Mouse (Mus musculus): Measurements from ENCODE around the gene Catsper3. TPM values are rescaled to one million over a fixed set of nuclear protein-coding genes. Genes with fewer than 3 reads are reported as not detected.

The Catsper3 gene
- polyA plus RNA-seq, 1 experiment from 2014 or later, result 0.26 TPM

DNA sequence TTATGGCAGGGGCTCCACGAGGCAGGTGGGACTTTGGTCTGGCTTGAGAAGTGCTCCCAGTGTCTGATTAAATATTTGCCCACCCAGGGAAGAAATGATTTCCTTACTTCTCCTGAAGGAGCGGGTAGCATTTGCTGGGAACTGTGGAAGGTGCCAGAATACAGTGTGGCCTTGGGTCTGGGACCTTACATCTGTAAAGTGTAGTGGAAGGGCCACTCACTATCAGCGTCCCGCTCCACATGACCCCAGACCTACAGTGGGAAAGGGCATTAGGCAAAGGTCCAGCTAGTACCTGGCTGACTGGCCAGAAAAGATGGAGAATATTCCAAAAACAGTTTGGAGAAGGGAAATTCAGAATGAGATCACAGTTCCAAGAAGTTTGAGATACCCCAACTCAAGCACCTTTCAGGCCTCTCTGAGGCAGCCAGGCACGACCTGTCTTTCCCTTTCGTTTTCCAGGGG is 43.3 kb downstream of the Catsper3 start:
- Histone ChIP-seq H3K4me1 (peaks cover 21% of the 10 kb centered on the region), H3K27me3 (replicated peaks) (peaks cover 89% of the 10 kb centered on the region), H3K9ac (replicated peaks) (no peak overlapping the region), H3K27ac (replicated peaks) (no peak overlapping the region), H3K4me2 (no peak overlapping the region), H3K36me3 (no peaks in the 10 kb centered on the region), H3K4me3 (replicated peaks) (no peak overlapping the region), H3K9me3 (replicated peaks) (no peaks in the 10 kb centered on the region)
- WGBS, result 1% methylated on average over 6 of the region's 6 CpGs
- no peak for ATAC-seq (ENCODE audit: low FRiP score)

DNA sequence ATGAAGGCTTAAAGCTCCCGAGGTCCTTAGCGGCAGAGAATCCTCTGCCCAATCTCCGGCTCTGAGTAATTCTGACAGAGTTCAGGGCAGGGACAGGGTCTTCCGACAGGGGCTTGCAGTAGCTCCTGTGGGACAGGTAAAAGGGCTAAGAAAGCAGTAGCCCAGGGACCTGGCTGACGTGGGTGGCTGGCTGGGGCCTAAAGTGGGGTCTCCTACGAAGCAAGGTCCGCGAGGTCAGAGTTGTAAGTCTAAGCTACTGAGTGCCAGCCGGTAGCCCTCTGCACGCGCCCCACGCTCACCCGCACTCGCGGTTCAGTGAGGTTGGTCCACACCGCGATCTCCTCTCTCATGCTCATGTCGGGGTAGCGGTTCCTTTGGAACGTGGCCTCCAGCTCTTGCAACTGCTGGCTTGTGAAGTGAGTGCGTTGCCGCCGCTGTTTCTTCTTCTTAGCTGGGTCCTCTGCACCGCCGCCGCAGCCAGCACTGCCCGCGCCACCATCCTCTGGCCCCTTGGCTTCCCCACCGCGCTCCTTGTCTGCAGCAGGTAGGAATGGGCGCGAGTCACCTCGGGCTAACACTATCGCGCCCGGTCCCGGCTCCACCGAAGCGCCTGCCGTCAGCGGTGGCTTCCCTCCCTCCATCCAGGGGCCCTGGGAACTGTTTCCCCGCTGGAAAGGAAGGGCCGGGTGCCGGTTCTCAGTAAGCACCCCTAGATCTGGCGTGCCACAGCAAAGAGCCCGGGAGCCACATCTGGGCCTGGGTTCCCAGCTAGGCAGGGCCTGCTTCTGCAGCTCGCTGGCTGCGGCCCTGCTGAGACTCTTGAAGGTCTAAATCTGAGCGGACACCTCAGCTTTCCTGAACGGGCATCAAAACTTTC is 44.0 kb downstream of the Catsper3 start:
- peaks cover 89% of the 10 kb centered on the region for H3K27me3 ChIP-seq (replicated peaks)

DNA sequence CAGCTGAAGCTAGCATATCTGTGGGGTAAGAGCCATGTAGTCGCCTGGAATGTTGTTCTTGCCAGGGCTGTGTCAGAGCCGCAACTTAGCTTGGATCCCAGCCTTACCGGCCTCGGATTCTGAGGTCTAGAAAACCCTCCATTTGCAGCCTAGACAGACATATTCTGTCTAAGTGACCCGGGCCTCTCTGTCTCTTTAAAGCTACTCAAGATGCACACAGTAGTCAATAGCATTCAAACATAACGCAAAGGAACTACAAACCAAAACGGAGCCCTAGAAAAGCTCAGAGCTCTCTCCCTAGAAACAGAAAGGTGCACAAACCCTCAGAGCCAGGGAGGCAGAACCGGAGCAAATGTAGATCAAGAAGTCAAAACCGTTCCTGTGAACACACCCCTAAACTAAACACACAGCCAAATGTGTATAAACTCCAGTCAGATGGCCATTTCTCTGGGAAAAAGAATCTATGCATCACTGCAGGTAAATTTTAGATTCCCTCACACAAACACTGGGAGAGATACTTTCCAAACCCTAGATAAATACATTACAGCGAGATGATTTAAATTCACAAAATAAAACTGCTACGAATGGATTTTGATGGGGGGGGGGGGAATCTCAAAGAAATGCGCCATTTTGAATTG is 44.8 kb downstream of the Catsper3 start:
- no peak overlapping the region for H3K9ac ChIP-seq (replicated peaks)
- ATAC-seq (ENCODE audit: low FRiP score), result no peak
- no peaks in the 10 kb centered on the region for H3K9me3 ChIP-seq (replicated peaks)
- H3K36me3 ChIP-seq, result no peaks in the 10 kb centered on the region
- peaks cover 21% of the 10 kb centered on the region for H3K4me1 ChIP-seq
- H3K4me3 ChIP-seq (replicated peaks), result no peak overlapping the region
- no peak overlapping the region for H3K4me2 ChIP-seq
- WGBS, result 1% methylated on average over 12 of the region's 12 CpGs
- H3K27me3 ChIP-seq (replicated peaks), result peaks cover 89% of the 10 kb centered on the region
- H3K27ac ChIP-seq (replicated peaks), result no peak overlapping the region

More for the DNA sequence above, 44.0 kb downstream of the Catsper3 start:
- H3K9ac ChIP-seq (replicated peaks), result no peak overlapping the region
- H3K9me3 ChIP-seq (replicated peaks), result no peaks in the 10 kb centered on the region
- no peak overlapping the region for H3K4me3 ChIP-seq (replicated peaks)
- no peak overlapping the region for H3K27ac ChIP-seq (replicated peaks)
- under 1% methylated on average over 50 of the region's 50 CpGs for WGBS
- no peak for ATAC-seq (ENCODE audit: low FRiP score)
- H3K4me1 ChIP-seq, result peaks cover 21% of the 10 kb centered on the region
- H3K36me3 ChIP-seq, result no peaks in the 10 kb centered on the region
- H3K4me2 ChIP-seq, result no peak overlapping the region

DNA sequence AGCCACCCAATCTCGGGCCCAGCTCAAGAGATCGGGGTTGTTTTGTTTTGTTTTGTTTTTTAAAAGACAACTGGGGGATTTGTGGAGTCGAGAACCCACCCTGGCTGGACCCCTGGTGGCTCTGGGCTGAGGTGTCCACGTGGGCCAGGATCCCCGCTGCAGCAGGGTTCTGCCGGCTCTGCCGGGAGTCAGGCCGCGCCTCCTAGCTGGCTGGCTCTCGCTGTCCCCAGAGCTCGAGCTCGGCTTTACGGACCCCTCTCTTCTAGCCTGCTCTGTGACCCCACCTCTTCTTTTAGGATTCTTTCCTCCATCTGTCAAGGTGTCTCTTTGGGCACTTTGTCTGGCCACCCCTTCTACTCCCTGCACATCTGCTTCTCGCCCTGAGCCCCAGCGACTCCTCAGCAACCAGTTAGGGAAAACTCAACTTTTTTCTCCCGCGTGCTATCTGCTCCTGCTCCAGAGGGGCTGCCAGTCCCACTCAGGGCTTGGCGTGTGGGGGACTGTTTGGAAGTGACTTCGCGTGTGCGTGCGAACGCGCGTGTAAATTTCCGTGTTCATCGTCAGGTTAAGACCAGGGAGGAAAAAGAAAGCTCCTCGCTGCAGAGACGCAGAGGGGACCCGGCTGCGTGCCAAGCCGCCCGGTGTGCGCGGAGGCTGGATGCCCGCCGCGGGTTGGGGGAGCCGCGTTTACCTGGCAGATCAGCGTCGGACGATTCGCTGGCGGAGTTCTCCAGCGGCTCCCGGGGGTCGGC is 45.9 kb downstream of the Catsper3 start:
- under 1% methylated on average over 48 of the region's 48 CpGs for WGBS
- 0 out of 2 replicates have a peak overlapping the region, but pooled peaks have one; percentile 14 for H3K4me3 ChIP-seq (replicated peaks)

DNA sequence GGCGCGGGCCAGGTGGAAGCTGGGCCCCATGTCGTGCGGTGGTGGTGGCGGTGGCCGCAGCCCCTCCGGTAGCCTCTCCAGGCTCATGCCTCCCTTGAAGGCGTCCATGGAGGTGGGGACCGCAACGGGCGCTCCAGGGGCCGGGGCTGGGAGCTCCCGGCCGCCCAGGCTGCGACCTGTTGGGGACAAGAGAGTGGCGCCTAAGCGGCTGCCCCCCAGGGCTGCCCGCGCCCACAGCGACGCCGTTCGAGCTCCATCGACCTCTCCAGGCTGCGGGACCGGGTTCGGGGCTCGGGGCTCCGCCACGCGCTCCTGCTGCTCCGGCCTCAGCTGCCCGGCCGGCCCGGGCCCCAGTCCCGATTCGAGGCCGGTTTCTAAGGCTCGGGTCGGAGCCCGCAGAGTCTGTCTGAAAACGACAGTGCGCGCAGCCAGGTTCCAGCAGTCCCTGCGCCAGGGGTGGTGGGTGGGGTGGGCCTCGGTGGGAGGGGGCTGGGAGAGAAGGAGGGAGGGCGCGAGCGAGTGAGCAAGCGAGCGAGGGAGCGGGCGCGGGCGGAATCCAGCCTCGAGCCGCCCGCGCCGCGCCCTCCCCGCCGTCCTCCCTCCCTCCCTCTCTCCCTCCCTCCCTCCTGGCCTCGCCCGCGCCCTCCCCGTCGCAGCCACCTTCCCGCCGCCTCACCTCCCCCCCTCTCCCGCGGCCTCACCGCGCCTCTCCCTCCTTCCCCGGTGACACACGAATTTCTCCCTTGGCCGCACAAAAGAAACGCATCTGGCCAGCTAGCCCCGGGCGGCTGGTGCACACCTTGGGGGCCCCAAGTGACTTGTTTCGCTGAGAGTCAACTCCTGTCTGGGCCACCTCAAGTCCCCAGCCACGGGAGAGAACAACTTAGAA is 46.7 kb downstream of the Catsper3 start:
- Histone ChIP-seq H3K9me3 (replicated peaks) (no peaks in the 10 kb centered on the region), H3K27ac (replicated peaks) (no peak overlapping the region), H3K4me1 (peaks cover 21% of the 10 kb centered on the region), H3K4me3 (replicated peaks) (peak overlapping the region; percentile 14; the same call in 1 of the 2 replicates), H3K36me3 (no peaks in the 10 kb centered on the region), H3K27me3 (replicated peaks) (peaks cover 89% of the 10 kb centered on the region), H3K4me2 (peak overlapping the region; percentile 27), H3K9ac (replicated peaks) (no peak overlapping the region)
- under 1% methylated on average over 57 of the region's 82 CpGs for WGBS
- ATAC-seq (ENCODE audit: low FRiP score), result no peak

More for the DNA sequence above, 45.9 kb downstream of the Catsper3 start:
- no peaks in the 10 kb centered on the region for H3K9me3 ChIP-seq (replicated peaks)
- peak overlapping the region; percentile 27 for H3K4me2 ChIP-seq
- no peaks in the 10 kb centered on the region for H3K36me3 ChIP-seq
- H3K9ac ChIP-seq (replicated peaks), result no peak overlapping the region
- H3K27ac ChIP-seq (replicated peaks), result no peak overlapping the region
- peaks cover 89% of the 10 kb centered on the region for H3K27me3 ChIP-seq (replicated peaks)
- ATAC-seq (ENCODE audit: low FRiP score), result no peak
- peaks cover 20% of the 10 kb centered on the region for H3K4me1 ChIP-seq

DNA sequence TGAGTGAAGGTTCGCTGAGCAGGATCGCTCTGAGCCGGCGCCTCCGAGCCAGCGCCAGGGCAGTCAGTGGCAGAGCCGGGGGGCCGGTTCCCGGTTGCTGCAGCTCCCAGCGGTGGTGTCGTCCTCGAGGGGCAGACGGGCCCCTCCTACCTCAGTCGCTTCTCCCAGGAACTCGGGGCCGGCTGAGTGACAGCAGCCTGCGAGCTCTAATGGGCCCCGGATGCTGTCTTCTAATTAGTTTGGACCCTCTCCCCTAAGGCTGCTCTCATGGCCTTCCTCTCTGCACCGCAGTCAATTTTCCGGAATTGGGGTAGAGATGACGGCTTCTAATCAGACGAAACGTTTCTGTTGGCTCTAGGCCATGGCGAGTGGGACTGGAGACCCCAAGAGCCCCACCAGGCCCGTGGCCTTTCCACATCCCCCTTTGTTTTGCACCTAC is 47.4 kb downstream of the Catsper3 start:
- H3K4me3 ChIP-seq (replicated peaks), result no peak overlapping the region
- H3K4me2 ChIP-seq, result peak overlapping the region; percentile 27; the same call in 1 of the 2 replicates

DNA sequence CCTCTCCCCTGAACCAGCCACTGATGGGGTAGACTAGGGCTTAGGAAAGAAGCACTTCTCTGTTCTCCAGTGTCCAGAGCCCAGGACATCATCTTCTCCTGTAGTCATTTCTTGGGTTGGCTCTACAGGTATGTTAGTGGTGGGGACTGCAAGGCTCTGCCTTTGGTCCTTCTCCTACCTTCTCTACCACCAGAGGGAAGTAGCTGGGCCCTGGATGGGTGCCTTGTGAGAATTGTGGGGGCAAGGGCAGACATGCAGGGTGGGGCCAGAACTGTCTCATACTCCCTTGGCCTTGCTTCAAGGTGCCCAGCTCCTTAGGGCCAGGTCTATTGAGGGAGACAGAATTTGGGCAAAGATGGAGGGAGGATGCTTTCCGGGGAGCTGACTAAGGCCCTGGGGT is 48.2 kb downstream of the Catsper3 start:
- 23% methylated on average over 1 of the region's 1 CpGs for WGBS
- Histone ChIP-seq H3K4me2 (no peak overlapping the region), H3K4me1 (peaks cover 20% of the 10 kb centered on the region), H3K4me3 (replicated peaks) (no peak overlapping the region), H3K27ac (replicated peaks) (no peak overlapping the region), H3K36me3 (no peaks in the 10 kb centered on the region), H3K9me3 (replicated peaks) (no peaks in the 10 kb centered on the region), H3K27me3 (replicated peaks) (peaks cover 95% of the 10 kb centered on the region), H3K9ac (replicated peaks) (no peak overlapping the region)
- ATAC-seq (ENCODE audit: low FRiP score), result no peak

More for the DNA sequence above, 47.4 kb downstream of the Catsper3 start:
- WGBS, result 1% methylated on average over 25 of the region's 25 CpGs
- Histone ChIP-seq H3K9me3 (replicated peaks) (no peaks in the 10 kb centered on the region), H3K27ac (replicated peaks) (no peak overlapping the region), H3K27me3 (replicated peaks) (peaks cover 91% of the 10 kb centered on the region), H3K9ac (replicated peaks) (no peak overlapping the region), H3K36me3 (no peaks in the 10 kb centered on the region), H3K4me1 (peaks cover 20% of the 10 kb centered on the region)
- ATAC-seq (ENCODE audit: low FRiP score), result no peak

DNA sequence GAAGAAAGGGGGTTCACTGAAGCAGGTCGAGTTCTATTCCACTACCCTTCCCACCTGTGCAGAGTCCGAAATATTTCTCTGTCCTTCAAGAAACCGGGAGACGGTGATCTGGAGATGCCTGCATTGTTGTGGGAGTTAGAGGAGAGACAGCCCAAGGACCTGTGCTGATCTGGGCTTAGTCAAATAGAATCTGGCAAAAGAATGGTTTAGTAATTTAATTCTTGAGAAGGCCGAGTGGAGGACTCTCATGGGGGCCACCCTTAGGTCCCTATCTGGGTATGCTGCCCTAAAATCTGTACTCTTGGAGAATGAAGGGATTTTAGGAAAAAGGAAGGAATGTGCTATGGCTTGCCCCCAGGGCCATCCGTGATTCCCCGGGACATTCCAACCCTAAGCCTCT is 49.6 kb downstream of the Catsper3 start:
- H3K27me3 ChIP-seq (replicated peaks), result peaks cover 97% of the 10 kb centered on the region
- no peak overlapping the region for H3K4me2 ChIP-seq
- H3K9ac ChIP-seq (replicated peaks), result no peak overlapping the region
- no peaks in the 10 kb centered on the region for H3K36me3 ChIP-seq
- no peaks in the 10 kb centered on the region for H3K9me3 ChIP-seq (replicated peaks)
- ATAC-seq (ENCODE audit: low FRiP score), result no peak
- no peak overlapping the region for H3K4me3 ChIP-seq (replicated peaks)
- WGBS, result 3% methylated on average over 7 of the region's 7 CpGs
- no peak overlapping the region for H3K27ac ChIP-seq (replicated peaks)
- peaks cover 20% of the 10 kb centered on the region for H3K4me1 ChIP-seq

DNA sequence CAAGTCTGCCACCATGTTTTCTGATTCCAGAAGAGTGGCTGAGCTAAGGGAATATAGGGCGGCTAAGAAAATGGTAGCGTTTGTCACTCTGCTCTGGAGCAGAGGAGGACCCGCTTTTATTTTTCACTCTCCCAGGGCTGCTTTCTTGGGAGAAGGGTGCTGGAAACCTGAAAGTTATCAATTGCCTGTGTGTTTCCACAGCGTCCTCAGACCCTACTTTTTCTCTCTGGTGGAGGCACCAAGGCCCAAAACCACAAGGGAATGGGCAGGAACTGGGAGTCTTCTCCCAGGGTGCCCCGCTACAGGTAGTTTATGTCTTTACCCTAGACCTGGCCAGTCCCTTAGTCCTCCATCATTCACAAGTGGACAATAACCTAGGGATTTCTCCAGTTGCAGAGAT is 50.3 kb downstream of the Catsper3 start:
- Histone ChIP-seq H3K4me3 (replicated peaks) (no peak overlapping the region), H3K27me3 (replicated peaks) (peaks cover 99% of the 10 kb centered on the region), H3K4me1 (peaks cover 20% of the 10 kb centered on the region), H3K9ac (replicated peaks) (no peak overlapping the region), H3K4me2 (no peak overlapping the region), H3K36me3 (no peaks in the 10 kb centered on the region), H3K27ac (replicated peaks) (no peak overlapping the region), H3K9me3 (replicated peaks) (no peaks in the 10 kb centered on the region)
- 3% methylated on average over 5 of the region's 5 CpGs for WGBS
- no peak for ATAC-seq (ENCODE audit: low FRiP score)

DNA sequence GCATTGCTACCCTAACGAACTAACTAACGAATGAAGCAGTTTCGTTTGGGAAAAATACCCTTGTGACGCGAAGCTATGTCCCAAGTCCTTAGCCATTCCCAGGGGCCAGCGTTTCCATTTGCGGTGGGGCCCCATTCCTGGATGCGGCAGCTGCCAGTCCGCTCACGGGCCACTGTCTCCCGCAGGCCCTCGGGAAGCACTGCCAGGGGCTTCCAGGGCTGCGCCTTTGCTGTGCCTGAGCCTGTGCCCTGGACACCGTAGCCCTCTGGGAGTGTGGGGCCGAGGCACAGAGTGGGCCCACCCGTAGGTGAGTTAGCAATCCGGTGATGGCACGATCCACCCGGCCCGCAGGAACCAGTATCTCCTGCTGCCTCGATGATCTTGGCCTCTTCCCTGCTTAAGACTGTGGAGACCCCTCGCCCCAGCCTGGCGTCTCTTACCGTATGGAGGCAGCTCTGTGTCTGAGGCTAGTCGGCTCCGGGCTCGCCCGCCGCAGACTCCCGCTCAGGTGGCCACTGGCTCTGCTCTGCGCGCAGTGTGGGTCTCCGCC is 51.3 kb downstream of the Catsper3 start:
- Histone ChIP-seq H3K36me3 (no peaks in the 10 kb centered on the region), H3K4me2 (no peak overlapping the region), H3K9me3 (replicated peaks) (no peaks in the 10 kb centered on the region), H3K27me3 (replicated peaks) (peaks cover 99% of the 10 kb centered on the region), H3K4me1 (peaks cover 22% of the 10 kb centered on the region), H3K4me3 (replicated peaks) (no peak overlapping the region), H3K27ac (replicated peaks) (no peak overlapping the region), H3K9ac (replicated peaks) (no peak overlapping the region)
- 1% methylated on average over 33 of the region's 33 CpGs for WGBS
- no peak for ATAC-seq (ENCODE audit: low FRiP score)
